Mouse (Mus musculus) frontal cortex, postnatal 36 days (tissue): ENCODE measurements at regions not wholly inside any gene's neighbourhood (a gene's known extent, or its start where the extent isn't known, plus 50 kb on each side); places are given as distances from the start of the nearest gene placed in this dataset.

Source experiments
- DNase-seq, 2 experiments: peaks; one replicate each; pipeline ENCODE4 v3.0.0; 2022; ENCODE audit warnings: low spot score in 2 of 2

GRCm38 (mm10) chr1:100878065-100878464 is 1105.5 kb downstream of the Cntnap5b start:
- DNase-seq, result no peak

DNA sequence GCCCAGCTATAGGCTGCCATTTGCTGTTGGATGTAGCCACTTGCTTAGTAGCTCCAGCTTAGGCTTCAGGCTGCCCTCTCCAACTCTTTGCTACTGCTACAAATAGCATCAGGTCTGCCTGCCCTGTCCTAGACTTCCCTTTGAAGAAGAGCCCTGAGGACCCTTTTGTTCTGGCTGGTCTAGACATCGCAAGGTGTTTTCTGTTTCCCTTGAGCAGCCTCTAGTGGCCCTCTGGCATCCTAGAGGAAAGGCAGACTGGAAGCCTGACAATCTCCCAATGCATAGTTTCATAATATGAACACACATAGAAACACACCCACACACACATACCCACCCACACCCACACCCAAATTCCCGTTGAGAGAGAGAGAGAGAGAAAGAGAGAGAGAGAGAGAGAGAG is 1114.8 kb downstream of the Cntnap5b start:
- peak in 1 of 2 experiments; percentile 0 for DNase-seq

GRCm38 (mm10) chr1:100888337-100888736 is 1115.8 kb downstream of the Cntnap5b start:
- no peak for DNase-seq

DNA sequence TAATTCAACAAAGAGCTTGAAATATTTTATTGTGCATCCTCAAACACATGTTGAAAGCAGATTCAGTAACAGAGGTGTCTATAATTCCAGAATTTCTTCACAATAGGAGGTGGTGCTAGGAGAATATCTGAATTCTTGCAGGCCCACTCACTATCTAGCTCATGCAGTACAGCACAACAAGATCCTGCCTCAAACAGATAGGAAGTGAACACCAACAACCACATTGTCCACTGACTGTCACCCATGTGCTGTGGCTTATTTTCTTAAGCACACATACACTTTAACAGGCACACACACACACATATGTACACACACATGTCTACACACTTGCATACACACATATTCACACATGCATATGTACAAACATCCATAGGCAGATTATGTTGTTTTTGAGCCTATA is 1150.3 kb downstream of the Cntnap5b start:
- no peak for DNase-seq

DNA sequence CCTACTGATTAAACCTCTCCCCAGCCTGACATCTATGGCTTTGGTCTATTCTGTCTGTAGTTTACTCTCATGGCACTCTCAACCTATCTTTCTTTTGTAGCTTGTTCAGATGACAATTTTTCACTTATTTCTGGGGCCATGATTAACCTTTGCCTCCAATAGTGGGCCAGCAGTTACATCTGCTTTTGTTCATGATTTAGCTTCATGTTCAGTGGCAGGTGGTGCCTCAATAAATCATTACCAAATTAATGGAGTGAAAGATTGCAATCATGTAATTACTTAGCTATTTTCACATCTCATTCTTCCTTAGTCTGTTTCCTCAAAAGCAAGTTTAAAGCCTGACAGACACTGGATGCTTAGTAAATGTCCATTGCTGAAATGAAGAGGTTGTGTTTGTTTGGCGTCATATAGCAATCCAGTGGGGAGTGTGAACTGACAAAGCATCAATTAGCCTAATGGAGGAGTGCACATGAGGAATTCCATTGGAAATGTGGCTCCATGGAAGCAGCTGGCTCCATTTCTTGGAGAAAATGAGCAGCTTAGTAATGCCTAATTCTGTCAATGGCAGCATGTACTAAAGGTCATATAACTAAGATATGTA is 1155.7 kb downstream of the Cntnap5b start:
- no peak for DNase-seq

- no peak for DNase-seq
Measured at GRCm38 (mm10) chr1:100967254-100967653, 1194.7 kb downstream of the Cntnap5b start.

DNA sequence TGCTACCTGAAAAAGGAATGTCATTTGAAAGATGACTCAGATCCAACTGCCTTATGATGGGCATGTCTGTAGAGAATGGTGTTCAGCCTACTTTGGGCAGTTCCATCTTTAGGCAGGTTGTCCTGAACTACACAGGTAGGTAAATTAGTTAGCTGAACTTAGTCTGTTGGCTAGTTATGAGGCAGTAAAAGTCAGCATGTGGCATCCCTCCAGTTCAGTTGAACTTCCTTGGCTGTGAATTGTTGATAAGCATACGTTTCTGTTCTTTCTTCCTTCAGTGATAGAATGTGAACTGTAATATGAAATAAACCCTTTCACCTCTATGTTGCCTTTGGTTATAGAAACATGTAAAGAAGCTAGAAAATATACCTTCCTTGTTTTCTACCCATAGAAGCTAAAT is 1198.8 kb downstream of the Cntnap5b start:
- DNase-seq, result no peak

GRCm38 (mm10) chr1:100972303-100972702 is 1199.7 kb downstream of the Cntnap5b start:
- no peak for DNase-seq

DNA sequence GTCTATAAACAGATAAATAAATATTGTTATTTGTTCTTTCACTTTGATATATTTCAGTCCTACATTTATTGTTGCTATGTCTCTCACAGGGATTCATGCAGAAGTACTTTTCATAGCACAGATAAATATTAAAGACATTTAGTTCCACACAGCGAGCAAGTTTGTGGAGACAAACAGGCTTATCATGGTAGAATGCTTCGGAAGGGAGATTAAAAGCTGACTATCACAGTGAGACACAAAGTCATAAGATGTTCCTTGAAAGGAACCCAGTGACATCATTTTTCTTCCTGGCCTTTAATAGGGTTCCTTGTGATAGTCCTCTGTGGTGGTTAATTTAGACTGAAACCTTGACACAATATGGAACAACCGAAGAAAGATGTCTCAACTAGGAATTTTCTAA is 1201.1 kb downstream of the Cntnap5b start:
- no peak for DNase-seq
